17 mouse cellular contexts compared by ENCODE assay signal in the genomic region with DNA sequence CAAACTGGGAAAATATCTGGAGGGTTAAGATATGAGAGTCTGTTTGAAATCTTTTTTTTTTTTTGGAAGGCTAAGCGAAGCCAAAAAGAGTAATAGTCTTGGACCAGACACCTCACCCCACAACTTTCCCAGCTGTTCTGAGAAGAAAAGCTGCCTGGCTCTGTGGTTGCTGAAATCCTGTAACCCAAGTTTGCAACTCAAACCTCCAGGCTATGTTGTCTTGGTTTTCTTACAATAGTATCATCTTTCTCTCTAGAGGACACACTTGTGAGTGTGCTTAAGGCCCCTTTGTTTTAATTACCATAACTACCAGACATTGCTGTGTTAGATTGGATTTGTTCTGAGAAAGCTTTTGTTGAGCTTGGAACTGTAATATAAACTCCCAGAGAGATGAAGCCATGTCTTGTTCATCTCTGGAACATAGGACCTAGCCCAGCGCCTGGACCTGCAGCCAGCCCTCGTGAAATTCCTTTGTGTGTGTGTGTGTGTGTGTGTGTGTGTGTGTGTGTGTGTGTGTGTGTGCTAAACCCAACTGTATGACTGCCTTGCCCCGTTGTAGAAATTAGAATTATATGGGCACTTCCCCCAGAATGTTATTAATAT.
DNase-seq lines count a peak whose midpoint lies in the region; ATAC-seq lines count a peak whose summit lies in the region.
"Had no signal": no experiment of that assay in that cellular context is flagged by ENCODE, and none has a peak within 500 bp of the region (broad histone marks: within the 10 kb centered on the region; RNA-seq: fewer than 3 reads in every experiment).

No protein-coding gene starts in this region.

- H3K9ac ChIP-seq in heart, embryonic 11.5 days (ENCODE audit: low read depth, low read length), result no peak overlapping the region
- H3K9ac ChIP-seq in lung, embryonic 16.5 days (ENCODE audit: low read length), result no peak overlapping the region
- H3K9ac ChIP-seq: hindbrain, embryonic 14.5 days; liver, embryonic 13.5 days had no signal

- ATAC-seq in heart, embryonic 11.5 days (replicated peaks; ENCODE audit: insufficient number of reproducible peaks, low FRiP score, low TSS enrichment), result no peak
- 0 out of 2 replicates have a peak, but pooled peaks have one; percentile 31 for ATAC-seq in lung, embryonic 16.5 days (ENCODE audit: low read depth)
- ATAC-seq: midbrain, embryonic 16.5 days had no signal

- H3K4me1 ChIP-seq in heart, embryonic 11.5 days (ENCODE audit: control insufficient read depth, insufficient read depth, low read length), result no peaks in the 10 kb centered on the region
- 0 out of 2 replicates have a peak, but pooled peaks cover 2% of the 10 kb centered on the region for H3K4me1 ChIP-seq in lung, embryonic 16.5 days (replicated peaks; ENCODE audit: control insufficient read depth, insufficient read depth, low read length)

- H3K9me3 ChIP-seq in heart, embryonic 11.5 days (replicated peaks; ENCODE audit: control insufficient read depth, low read length), result no peaks in the 10 kb centered on the region
- no peaks in the 10 kb centered on the region for H3K9me3 ChIP-seq in lung, embryonic 16.5 days (ENCODE audit: control insufficient read depth, low read length)
- H3K9me3 ChIP-seq: forebrain, embryonic 10.5 days; liver, embryonic 13.5 days had no signal

- WGBS in heart, embryonic 11.5 days (ENCODE audit: insufficient replicate concordance), result 67% methylated on average over 4 of the region's 4 CpGs
- 46% methylated on average over 4 of the region's 4 CpGs for WGBS in lung, embryonic 16.5 days

- H3K27ac ChIP-seq in heart, embryonic 11.5 days (ENCODE audit: low read depth, low read length), result no peak overlapping the region
- H3K27ac ChIP-seq in lung, embryonic 16.5 days (ENCODE audit: low read length), result no peak overlapping the region
- H3K27ac ChIP-seq: forebrain, embryonic 10.5 days; hindbrain, embryonic 14.5 days; liver, embryonic 13.5 days had no signal

- H3K4me2 ChIP-seq in heart, embryonic 11.5 days, result no peak overlapping the region
- H3K4me2 ChIP-seq in lung, embryonic 16.5 days (ENCODE audit: low read depth, low read length), result no peak overlapping the region
- H3K4me2 ChIP-seq: hindbrain, embryonic 14.5 days; liver, embryonic 13.5 days had no signal

- H3K36me3 ChIP-seq in heart, embryonic 11.5 days (ENCODE audit: control insufficient read depth, insufficient read depth, low read length), result no peaks in the 10 kb centered on the region
- H3K36me3 ChIP-seq in lung, embryonic 16.5 days (ENCODE audit: control insufficient read depth, insufficient read depth, low read length), result no peaks in the 10 kb centered on the region
- H3K36me3 ChIP-seq: forebrain, embryonic 10.5 days; liver, embryonic 13.5 days had no signal

- no peak overlapping the region for H3K4me3 ChIP-seq in heart, embryonic 11.5 days (ENCODE audit: low read depth, low read length)
- H3K4me3 ChIP-seq in lung, embryonic 16.5 days (ENCODE audit: low read length), result no peak overlapping the region
- H3K4me3 ChIP-seq: forebrain, embryonic 10.5 days; liver, embryonic 13.5 days had no signal

- peak; percentile 88 for DNase-seq in heart, adult 11 months
- no peak for DNase-seq in lung, postnatal 14 days
- DNase-seq in fat pad, adult 2 months (ENCODE audit: extremely low read depth, low read depth, low spot score), result peak; percentile 40
- no peak for DNase-seq in thymus, postnatal 25 days
- no peak for DNase-seq in adrenal gland, postnatal 4 days (ENCODE audit: low spot score in 2 of 2)
- DNase-seq: adrenal gland, postnatal 14 days; cerebellum, postnatal 10 days; embryo, embryonic 11 days; kidney, adult 11 months; kidney, postnatal 14 days; liver, embryonic 13.5 days; thymus, postnatal 4 days had no signal

- no peaks in the 10 kb centered on the region for H3K27me3 ChIP-seq in heart, embryonic 11.5 days (ENCODE audit: control insufficient read depth, insufficient read depth, low read length)
- no peaks in the 10 kb centered on the region for H3K27me3 ChIP-seq in lung, embryonic 16.5 days (ENCODE audit: control insufficient read depth, insufficient read depth, low read depth, low read length)
- H3K27me3 ChIP-seq: liver, embryonic 13.5 days had no signal

Comparison
In these comparisons a context has a peak if more than half of its experiments do, and no peak if none do; other contexts are left out.
1. DNase-seq: peak in heart, adult 11 months (single experiment) and fat pad, adult 2 months (single experiment); none in lung, postnatal 14 days (single experiment), thymus, postnatal 25 days (single experiment) and adrenal gland, postnatal 4 days (0 of 2).